Mouse (Mus musculus) bone marrow macrophage, adult 2 months (primary cell): ENCODE data around the gene Kcnip2.

ENCODE experiments used
- CTCF ChIP-seq: IDR thresholded peaks from 2 replicates; pipeline ENCODE4 v1.5.1; 2012; ENCODE audit warnings: low read depth, mild to moderate bottlenecking, low read length, moderate library complexity
- POLR2A ChIP-seq: IDR thresholded peaks from 2 replicates; pipeline ENCODE4 v1.6.1; 2012; ENCODE audit warnings: mild to moderate bottlenecking, low read depth, low read length, borderline replicate concordance

DNA sequence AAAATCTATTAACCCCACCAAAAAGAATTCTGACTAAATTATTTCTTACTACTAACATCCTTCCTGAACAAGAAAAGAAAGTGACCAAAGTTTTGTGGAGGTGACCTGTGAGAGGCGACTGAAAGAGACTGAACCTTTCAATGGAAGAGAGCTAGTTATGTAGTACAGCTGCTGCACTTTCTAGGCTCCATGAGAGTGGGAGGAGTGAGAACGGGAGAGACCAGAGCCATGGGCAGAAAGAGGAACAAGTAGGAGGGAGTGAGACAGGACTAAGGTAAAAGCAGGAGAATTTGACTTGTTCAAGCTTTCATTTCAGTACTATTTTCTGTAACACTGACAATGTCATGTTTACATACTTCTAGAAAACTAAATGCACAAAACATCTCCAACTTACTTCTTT, 40.4 kb downstream of the Kcnip2 start:
- TF ChIP-seq CTCF (no peak), POLR2A (no peak)
